Mouse (Mus musculus): ENCODE measurements around the gene Ccdc153.

Ccdc153 gene

DNA sequence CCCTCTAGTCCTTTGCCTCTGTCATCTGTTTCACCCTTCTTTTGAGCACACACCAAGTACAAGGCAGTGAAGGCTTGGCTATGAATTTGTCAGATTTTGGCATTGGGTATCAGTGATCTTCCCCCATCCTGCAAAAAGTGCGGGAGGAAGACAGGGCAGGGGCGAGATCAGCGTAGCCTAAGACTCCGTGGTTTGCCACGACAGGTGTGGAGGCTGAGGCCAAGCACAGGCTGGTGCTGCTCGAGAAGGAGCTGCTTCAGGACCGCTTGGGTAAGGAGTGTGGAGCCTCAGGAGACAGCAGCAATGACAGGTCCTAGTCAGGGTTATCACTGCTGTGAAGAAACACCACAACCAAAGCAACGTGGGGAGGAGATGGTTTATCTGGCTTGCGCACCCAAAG is 942 bp downstream of the Ccdc153 start:
- no peak for DNase-seq

DNA sequence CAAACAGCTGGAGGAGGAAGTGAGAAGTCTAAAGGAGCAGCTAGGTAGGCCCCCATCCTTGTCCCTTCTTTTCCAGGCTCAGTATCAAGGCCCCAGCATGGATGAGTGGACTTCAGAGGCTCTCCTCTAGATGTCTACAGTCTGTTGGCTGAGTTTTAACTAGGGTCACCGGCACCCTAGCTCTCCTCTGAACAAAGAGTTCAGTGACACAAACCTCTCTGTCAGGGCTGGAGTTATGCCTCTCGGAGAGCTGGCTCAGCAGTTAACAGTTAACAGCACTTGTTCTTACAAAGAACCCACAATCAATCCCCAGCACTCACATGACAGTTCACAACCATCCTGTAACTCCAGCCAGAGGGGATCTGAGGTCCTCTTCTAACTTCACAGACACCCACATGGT is 3.1 kb downstream of the Ccdc153 start:
- DNase-seq, result no peak

DNA sequence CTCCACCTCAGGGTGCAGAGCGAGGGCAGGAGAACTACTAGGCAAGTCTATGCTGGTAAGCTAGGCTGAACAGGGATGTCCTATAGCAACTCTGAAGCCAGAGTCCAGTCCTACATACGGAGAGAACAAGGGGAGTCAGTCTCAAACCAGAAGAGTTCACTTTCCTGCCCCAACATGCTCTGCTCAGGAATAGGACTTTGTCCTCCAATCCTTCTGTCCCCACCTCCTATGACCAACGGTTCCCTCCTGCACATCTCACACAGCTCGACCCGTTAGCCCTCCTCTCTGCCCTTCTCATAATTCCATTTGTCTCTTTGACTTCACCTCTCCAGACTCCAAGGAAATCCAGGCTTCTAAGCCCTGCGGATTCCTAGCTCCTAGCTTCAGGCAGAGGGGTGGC is 7.4 kb downstream of the Ccdc153 start:
- DNase-seq, result no peak

DNA sequence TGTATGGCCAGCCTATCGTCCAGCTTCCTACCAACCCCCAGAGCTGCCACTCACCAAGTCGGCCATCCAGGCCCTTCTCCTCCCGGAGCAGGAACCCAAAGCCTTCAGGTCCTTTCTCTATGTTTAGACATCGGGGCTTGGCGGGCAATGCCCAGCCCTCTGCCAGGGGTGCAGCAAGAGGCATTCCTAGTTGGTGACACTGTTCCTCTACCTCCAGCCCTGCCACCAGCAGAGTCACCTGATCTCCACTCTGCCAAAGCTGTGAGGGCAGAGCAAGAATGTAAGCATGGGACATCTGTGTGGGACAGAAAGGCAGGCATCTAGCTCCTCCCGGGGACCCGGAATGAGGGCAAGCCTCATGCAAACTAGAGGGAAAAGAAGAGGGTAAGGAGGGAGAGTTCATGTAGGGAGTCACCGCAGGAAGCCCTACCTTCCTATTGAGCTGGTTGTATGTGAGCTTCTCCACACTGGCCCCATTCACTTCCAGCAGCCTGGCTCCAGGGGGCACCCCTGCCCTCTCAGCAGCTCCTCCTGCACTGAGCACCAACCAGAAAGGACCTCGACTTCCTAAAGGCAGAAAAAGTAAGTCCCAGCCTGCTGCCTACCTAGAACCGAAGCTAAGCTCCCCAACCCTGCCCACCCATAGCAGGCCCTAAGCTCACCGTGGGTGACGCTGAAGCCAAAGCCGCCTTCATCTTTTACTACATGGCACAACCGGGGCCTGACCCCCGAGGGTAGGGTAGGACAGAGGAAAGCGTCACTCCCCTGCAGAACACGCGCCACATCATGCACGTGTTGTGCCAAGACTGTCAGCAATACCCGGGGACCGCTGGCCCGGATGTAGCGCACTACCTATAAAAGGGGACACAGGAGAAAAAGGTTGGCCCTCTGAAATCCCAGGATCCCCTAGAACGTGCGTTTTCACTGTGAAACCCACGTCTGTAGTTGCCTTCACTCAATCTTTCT is 9.0 kb downstream of the Ccdc153 start:
- DNase-seq, result no peak

DNA sequence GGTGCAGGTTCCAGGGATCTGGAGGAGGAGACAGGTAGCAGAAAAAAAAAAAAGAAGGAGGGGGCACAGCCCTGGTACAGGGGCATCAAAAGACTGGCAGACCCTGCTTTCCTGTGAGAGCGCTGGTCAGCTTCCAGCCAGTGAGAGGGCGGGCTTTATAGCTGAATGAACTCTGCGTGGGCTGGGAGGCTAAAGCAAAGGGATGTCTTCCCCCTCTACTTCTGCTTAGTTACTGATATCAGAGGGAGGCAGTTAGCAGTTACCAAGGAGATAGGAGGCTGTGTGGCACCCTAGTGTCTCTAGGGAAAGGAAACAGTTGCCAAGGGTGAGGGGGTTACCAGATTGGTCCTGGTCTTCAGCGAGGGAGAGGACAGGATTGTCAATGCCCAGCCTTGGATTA is 10.0 kb downstream of the Ccdc153 start:
- DNase-seq, result no peak

DNA sequence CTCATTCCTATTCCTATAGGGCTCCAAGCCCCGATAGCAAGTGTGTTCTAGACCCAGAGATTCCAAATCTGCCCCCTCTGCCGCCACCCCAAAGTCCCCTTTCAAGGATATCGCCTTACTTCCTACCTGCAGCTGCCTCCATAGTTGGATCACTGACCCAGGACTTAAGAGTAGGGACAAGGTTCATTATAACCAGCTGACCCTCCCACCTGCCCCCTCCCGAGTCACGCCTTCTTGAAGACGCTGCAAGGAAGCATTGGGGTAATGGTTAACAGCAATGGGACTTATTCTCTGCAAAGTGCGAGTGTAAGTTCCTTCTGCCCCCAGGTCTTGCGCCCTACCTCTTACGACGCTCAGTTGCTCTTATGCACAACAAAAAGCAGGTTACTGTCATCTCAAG is 10.8 kb downstream of the Ccdc153 start, which contains the start of gene Pdzd3:
Pdzd3 (minus strand) TSS at position 158 of the 400 bp plus-strand sequence.
- no peak for DNase-seq

DNA sequence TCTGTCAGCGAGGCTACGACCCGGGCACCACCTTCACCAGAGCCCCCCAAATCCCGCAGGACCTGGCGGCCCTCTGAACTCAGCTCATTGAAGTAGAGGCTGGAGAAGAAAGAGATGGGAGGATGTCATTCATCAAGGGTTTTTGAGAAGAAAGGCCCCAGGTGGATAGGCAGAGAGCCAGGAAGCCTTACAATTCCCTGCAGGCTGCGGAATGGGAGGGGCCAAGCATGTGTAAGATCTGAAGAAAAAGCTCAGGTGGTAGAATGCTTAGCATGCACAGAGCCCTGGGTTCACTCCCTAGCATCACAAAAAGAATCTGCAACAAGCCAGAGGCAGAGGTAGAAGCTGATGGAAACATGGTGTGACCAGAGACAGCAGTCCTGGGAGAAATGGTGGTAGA is 13.0 kb downstream of the Ccdc153 start:
- no peak for DNase-seq

DNA sequence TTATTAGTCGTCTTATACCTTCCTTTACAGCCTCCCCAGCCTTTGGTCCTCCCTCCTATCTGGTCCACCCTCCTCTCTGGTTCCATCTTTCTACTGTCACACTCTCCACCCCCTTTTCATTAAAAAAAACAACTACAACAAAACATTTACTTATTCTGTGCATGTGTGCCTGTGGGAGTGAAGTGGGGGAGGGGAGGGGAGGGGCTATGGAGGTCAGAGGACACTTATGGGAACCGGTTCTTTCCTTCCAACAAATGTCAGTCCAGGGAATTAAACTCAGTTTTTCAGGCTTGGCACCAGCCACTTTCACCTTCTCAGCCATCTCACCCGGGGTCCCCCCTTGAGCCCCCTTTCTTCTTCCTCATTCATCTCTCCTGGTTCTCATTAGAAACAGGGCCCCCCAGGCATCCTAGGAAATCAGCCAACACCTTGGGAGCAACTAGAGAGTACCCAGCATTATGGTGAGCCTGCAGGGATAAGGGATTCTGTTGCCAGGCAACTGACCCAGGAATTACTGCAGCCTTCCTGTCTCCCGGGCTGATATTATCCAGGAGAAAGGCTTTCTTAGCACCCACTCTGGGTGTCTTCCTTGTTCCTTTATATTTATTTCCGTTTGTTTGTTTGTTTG is 14.1 kb downstream of the Ccdc153 start:
- DNase-seq, result no peak

DNA sequence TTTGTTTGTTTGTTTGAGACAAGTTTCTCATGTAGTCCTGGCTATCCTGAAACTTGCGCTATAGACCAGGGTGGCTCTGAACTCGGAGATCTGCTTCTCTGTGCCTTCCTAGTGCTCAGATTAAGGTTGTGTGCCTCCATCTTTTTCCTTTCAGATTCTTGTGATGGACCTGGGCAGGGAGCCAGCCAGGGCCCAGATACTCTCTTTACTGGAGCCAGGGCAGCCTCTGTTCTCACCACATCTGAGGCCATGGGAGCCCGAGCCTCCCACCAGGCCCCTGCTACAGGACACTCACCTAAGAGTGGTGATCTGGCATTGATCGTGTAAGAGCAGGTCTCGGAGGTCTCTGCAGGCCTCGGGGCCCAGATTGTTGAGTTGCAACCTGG is 14.7 kb downstream of the Ccdc153 start:
- no peak for DNase-seq

DNA sequence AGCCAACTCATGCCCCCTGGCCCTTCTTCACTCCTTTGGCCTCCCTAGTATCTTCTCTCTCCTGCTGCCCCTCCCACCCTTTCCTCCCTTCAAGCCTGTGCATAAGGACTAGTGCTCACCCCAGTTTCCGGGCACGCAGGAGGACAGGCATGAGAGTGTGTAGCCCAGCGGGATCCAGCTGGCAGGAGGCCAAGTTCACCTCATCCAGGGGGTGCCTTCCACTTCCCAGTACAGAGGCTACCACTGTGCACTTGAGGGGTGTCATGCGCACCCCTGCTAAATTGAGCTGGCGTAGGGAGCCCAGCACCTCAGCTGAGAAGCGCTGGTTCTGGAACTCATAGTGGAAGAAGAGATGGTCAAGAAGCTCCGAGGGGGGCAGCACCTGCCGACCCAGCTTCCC is 15.7 kb downstream of the Ccdc153 start:
- no peak for DNase-seq

DNA sequence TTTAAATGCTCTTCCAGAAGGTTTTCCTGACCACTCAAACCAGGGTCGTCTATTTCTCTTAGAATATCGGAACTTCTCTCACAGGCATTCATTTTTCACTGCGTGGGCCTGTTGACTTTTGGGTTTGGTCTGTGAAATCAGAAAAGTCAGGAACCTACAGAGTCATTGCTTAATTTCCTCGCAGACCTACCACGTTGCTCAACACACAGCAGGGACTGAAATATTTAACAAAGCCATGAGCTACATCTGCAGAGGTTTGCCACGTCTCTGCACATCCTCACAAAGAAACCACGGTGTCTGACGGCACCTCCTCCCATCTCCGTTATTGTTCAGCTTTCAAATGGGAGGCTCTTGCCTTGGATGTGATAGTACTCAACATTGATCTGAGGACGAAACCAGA is 18.5 kb downstream of the Ccdc153 start:
- no peak for DNase-seq

DNA sequence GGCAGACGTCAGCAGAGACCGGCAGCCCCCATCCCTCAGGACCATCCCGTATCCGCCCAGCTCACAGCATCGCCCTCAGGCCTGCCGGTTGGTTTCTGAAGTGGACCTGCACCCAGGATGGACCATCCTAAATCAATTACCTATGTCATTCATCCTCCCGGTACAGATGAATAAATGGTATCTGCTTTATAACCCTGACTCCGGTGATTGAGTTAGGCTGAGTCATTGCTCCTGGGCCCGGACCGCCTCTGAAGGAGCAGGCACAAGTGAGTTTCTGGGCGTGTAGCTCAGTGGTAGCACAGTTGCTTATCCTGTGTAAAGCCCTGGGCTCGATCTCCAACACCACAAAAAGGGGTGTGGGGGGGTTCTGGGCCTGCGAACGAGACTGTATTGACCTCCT is 20.9 kb downstream of the Ccdc153 start:
- DNase-seq, result no peak

DNA sequence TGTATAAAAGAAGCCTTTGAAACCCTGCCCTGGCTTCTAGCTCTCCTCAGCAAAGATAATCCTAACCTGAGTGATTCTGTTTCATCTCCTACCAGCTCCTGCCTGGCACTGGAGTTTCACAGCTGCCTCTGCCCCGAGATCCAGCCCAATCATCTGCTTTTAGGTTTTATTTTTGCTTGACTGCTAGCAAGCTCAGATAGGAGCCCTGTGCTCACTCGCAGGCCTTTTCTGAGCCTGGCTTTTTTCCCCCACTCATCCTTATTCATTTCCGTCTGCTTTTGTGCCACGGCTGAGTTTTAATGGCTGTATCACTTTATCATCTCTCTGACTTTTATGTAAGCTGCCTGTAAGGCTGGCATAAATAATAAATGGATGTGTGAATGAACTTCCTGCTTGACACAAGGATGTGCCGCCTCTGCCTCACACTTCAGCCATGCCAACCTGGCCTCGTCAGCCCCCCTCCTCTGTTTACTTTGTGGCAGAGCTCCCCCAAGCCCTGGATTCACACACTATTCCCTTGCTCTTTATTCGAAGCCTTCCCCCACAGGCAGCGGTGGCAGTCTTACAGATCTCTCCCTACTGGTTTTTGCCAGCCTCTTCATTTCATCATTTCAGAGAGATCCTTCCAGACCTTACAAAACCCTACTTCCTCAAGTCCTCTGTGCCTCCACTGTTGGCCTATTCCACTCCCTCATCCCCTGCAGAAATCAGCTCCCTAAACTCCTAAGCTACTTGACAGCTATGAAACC is 26.2 kb downstream of the Ccdc153 start:
- no peak for DNase-seq

DNA sequence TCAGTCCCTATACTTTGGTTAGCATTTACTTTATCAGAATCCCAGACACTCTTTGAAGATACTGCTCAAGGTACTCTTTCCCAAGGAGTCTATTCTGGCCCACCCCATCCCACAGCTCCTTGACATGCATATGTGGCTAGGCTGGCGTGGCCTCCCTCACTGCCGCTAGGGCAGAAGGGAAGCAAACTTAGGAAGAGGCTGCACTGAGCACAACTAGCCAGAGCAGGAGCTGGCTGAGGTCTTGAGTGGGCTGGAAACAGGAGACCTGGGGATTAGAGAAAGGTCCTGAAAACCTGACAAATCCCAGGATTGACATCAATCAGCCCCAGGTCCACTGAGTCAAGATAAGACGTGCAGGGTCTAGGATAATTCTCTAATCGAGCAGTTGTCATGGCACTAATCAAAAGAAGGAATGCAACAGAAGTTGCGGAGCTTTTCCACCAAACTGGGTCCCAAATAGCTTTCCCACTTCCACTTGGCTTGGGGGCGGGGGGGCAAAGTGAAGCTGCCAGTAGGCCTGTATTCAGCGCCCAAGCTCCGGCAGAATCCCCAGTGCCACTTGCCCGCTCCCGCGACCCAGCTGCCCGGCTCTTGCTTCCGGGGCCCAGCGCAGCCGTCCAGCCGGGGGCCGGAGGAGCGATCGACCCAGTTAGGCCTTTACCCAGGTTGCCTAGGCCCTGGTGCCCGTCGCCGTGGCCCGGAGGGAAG is 27.0 kb downstream of the Ccdc153 start:
- no peak for DNase-seq

DNA sequence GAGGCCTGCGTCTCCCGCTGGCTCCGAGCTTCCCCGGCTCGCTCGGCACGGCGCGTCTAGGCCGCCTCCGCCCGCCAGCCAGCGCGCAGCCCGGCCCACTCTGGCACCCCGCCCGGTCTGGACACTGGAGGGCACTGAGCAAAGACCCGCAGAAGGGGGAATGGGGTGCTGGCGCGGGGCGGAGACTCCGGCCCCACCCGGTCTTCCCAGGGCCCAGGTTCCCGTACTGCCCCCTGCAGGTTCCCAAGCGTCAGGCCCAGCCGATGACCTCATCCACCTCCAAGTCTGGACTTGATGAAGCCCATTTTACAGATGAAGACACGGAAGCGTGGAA is 27.5 kb downstream of the Ccdc153 start:
- DNase-seq, result peak; percentile 86

DNA sequence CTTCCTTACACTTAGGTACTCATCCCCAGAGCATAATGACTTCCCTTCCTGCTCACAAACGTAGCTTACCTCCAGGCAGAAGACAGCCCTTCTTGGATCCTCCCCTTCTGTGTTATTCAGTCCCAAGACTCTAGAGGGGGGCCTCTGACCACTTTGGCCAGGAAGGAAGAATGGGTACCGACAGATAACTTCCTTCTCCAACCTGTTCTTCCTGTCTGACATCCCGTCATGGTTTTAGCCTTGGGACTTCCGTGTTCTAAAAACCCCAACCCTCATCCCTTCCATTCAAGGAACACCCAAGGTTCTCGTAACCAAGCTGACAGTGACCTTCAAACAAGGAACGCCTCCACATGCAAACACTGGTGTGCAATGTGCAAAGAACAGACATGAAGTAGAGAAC is 28.0 kb downstream of the Ccdc153 start, which contains the start of gene Nlrx1:
Nlrx1 (minus strand) TSS at position 168 of the 400 bp plus-strand sequence.
- DNase-seq, result peak; percentile 12

DNA sequence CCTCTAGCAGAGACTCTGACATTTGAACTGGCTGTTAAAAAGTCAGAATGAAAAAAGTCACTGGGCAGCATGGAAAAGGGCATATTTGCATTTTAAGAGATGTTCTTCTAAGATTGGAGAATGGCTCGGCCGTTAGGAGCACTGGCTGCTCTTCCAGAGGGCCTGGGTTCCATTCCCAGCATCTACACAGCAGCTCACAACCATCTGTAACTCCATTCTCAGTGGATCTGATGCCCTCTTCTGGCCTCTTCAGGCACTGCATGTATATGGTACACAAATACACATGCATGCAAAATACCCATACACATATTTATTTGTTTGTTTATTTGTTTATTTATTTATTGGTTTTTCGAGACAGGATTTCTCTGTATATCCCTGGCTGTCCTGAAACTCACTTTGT is 28.6 kb downstream of the Ccdc153 start:
- peak; percentile 28 for DNase-seq

DNA sequence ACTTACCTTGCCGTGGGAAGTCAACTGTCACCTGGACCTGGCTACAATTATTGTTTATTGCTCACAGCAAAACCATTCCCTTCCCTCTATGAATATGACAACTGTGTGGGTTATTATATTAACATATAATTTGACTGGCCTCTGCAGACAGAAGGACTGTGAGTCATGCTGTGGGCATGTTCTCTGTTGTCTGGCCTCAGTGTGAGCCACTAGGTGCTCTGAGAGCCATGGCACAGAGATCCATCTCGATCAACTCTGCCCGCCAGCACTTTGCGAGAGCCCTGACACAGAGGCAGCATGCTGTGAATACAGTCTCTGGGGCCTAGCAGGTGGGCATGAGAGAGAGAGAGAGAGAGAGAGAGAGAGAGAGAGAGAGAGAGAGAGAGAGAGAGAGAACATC is 29.5 kb downstream of the Ccdc153 start:
- no peak for DNase-seq

DNA sequence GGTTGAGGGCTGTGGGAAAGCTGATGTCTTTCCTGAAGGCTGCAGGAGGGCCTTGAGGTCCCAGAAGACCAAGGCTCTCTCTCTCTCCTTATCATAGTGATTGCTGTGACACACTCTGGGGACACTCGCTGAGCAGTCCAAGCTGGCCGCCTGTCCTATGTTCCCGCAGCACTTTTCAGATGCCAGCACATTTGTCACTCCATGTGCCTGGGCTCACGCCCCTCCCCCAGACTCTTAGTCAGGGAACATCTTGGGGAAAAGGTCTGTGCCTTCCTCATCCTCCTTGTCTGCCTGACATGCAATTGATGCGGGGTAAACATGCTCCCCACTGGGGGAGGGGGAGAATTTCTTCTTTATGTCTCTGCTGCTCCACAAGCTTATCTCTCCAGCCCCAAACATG is 42.7 kb downstream of the Ccdc153 start:
- DNase-seq, result no peak

DNA sequence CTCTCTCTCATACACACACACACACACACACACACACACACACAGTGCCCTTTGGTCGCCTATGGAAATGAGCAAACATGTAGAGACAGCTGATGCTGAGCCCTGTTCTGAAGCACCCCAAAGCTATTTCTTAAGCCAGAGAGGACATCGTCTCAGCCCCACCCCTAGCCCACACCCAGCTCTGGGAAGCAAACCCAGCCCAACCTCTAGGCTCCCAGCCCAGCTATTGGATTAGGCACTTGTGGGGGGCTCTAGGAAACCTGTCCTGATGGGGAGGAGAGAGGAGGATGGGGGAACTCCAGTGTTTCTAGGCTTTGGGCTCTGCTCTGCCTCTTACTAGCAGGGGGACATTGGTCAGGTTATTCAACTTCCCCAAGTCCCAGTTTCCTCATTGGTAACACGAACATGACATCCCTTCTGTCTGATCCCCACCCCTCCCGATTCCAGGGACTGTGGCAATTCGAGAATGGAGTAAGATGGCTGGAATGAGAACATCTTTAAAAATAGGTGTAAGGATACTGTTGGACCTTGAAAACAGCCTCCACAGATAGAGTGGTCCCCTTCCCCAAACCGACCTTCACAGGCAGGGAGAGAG is 45.9 kb downstream of the Ccdc153 start:
- no peak for DNase-seq

DNA sequence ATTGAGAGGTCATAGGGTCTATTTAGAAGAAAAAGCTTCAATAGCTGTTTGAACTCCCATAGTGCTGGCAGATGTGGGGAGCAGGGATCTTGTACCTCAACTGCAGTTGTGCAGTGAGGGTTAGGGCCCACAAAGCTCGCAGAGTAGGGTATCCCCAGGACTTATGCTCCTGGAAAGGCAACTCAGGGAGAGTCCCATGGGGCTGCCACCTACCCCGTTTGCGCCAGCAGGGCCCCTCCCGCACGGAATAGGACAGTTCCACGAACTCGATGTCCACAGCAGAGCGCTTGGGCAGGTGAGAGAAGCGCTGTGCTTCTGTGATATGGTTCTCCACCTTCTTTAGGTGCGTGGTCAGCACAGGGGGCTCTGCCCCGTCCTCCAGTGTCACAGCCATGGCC is 46.5 kb downstream of the Ccdc153 start:
- no peak for DNase-seq

DNA sequence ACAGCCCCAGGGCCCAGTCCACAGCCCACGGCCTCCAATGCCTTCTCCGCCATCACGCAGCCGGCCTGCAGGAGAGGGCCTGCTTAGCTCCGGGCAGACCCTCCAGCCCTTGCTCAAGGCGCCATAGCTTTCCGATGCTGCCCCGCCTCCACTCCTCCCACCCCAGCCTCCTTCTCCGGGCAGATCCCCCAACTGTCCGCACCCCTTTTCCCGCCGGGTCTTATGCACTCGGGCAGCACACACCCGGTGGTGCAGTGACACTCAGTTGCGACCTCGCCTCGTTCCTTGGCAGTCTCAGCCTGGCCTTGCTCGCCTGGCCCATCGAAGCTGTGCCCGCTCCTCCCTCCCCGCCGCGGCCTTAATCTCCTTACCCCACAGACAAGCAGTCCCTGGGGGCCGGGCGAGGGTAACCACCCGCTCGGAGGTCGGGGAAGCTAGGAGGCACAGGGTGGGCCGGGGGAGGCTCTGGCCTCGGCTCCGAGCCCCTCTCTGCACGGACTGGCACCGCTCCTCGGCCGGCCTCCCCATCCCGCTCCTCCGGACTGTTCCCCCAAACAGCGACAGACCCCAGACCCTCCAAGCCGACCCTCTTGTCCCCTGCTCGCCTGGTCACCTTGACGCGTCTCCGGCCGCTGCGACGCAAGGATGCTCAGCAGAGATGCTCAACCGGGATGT is 47.1 kb downstream of the Ccdc153 start:
- peak; percentile 61 for DNase-seq

All from cerebellum, adult 11-12 months (tissue).